Mouse (Mus musculus): ENCODE data around the gene Otulin.

DNA sequence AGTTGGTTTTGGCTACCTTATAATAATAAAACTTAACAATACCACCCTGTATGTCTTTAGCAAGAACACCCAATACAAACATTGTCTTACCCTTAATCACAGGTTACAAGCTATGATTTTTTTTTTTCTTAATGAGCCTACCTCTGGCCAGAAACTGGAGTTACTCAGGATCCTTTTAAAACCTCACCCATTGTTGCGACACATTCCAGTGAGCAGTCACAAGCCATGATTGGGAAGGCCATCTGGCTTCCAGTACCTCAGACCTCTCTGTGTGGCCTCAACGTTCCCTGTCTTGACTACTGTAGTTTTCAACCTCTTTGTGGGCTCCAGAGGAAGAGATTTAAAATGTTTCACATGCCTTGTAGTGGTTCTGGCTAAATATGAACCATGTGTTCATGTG lies 60.6 kb downstream of the Otulin start:
- TF ChIP-seq POLR2A (IDR thresholded peaks at IDR 0.05; ENCODE audit: borderline replicate concordance, extremely low read depth, low read depth, low read length) = no peak
- no peak for TF ChIP-seq CTCF (IDR thresholded peaks at IDR 0.05; ENCODE audit: insufficient read depth, low read length)

Measured in lung, adult 2 months (tissue).